Mouse (Mus musculus): ENCODE measurements around the gene Gm27027. TPM values are rescaled to one million over a fixed set of nuclear protein-coding genes. Genes with fewer than 3 reads are reported as not detected.

Gene Gm27027
- polyA plus RNA-seq (2014; fragmentation: Nextera tagmentation; extraction: Ambion mirVana), result not detected in 2 replicates

DNA sequence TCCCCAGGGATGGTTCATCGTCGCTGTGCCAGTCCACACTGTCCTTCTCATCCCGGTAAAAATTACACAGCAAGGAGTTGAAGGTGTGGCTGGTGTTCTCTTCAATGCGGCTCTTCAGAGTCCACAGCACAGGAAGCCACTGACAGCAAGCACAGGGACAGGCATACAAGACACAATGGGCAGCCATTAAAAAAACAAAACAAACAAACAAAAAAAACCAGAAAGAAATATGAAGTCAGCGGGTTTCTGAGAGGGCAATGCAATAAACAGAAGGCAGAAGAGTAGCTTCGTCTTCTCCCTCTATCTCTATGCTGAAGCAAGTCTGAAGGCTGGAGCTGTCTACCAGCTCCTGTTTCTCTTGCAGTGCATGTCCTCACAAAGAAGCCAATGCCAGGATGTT lies at the start of gene Gm27027:
Gm27027 (minus strand) TSS at position 101 of the 400 bp plus-strand sequence.
- ATAC-seq (ENCODE audit: low read depth) (no peak), DNase-seq (ENCODE audit: low spot score) (no peak)
- Histone ChIP-seq H3K27me3 (replicated peaks; ENCODE audit: control insufficient read depth, insufficient read depth, low read length) (no peaks in the 10 kb centered on the region), H3K4me1 (ENCODE audit: control insufficient read depth, insufficient read depth, low read length) (no peaks in the 10 kb centered on the region), H3K9ac (ENCODE audit: low read depth, low read length) (no peak within 1 kb of the TSS), H3K27ac (replicated peaks; ENCODE audit: low read depth, low read length) (no peak within 1 kb of the TSS), H3K4me3 (ENCODE audit: low read depth, low read length) (no peak within 1 kb of the TSS), H3K36me3 (ENCODE audit: control insufficient read depth, insufficient read depth, low read length) (peaks cover 87% of the 10 kb centered on the region), H3K9me3 (ENCODE audit: control insufficient read depth, low read length) (no peaks in the 10 kb centered on the region), H3K4me2 (ENCODE audit: low read depth, low read length) (no peak within 1 kb of the TSS)
- 94% methylated on average over 6 of the region's 6 CpGs for WGBS

DNA sequence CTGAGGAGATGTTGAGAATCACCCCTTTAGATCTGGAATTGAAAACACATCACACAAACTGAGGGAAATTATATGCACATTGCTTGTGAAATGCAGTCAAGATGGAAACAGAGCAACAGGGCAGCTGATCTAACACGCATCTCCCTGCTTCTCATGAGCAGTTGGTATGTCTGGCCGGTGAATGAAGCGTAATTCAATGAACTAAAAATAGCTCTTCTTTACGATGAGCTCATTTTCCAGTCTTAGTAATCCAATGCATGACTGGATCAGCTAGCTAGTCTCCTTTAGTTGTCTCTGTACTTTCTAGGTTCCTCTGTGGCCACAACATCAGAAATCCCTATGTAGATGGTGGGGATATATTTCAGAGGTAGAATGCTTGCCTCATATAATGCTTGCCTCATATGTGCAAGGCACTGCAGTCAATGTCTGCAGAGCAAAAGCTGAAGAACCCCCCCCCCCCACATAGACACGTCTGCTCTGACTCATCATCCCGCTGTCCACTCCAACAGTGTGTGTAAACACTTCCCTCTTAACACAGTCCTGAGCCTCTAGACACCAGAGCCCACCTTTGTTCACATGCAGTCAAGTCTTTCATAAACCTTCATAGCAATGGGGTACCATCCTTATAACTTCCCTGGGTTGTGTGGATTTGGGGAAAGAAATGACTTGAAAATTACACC lies 49.4 kb upstream of the Gm27027 start:
- H3K36me3 ChIP-seq (ENCODE audit: control insufficient read depth, insufficient read depth, low read length), result no peaks in the 10 kb centered on the region
- H3K4me3 ChIP-seq (ENCODE audit: low read depth, low read length), result no peak overlapping the region
- ATAC-seq (ENCODE audit: low read depth), result peak; percentile 38; the same call in 1 of the 2 replicates
- H3K27me3 ChIP-seq (replicated peaks; ENCODE audit: control insufficient read depth, insufficient read depth, low read length), result no peaks in the 10 kb centered on the region
- no peak overlapping the region for H3K27ac ChIP-seq (replicated peaks; ENCODE audit: low read depth, low read length)
- H3K9ac ChIP-seq (ENCODE audit: low read depth, low read length), result no peak overlapping the region
- peak; percentile 35 for DNase-seq (ENCODE audit: low spot score)
- H3K4me1 ChIP-seq (ENCODE audit: control insufficient read depth, insufficient read depth, low read length), result no peaks in the 10 kb centered on the region
- H3K4me2 ChIP-seq (ENCODE audit: low read depth, low read length), result no peak overlapping the region
- 59% methylated on average over 6 of the region's 6 CpGs for WGBS
- no peaks in the 10 kb centered on the region for H3K9me3 ChIP-seq (ENCODE audit: control insufficient read depth, low read length)

DNA sequence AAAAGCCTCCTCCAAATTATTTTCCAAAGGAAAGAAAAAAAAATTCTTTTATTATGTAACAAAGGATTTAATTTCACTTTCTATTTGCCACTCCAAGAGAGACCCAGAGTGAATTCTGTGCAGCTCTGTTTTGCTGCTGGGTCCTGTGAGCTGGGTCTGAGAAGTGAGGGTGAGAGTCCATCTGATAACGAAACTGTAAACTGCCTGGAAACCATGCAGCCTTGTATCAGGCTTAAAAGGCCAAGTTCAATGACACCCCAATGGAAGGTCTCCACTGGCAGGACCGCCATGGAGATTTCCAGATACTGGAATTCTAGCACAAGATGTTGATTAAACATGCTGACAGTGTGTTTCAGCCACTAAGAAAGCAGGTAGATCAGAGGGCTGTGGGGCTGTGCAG lies 48.0 kb upstream of the Gm27027 start:
- Histone ChIP-seq H3K27me3 (replicated peaks; ENCODE audit: control insufficient read depth, insufficient read depth, low read length) (no peaks in the 10 kb centered on the region), H3K27ac (replicated peaks; ENCODE audit: low read depth, low read length) (no peak overlapping the region), H3K36me3 (ENCODE audit: control insufficient read depth, insufficient read depth, low read length) (no peaks in the 10 kb centered on the region), H3K9ac (ENCODE audit: low read depth, low read length) (no peak overlapping the region), H3K4me2 (ENCODE audit: low read depth, low read length) (no peak overlapping the region), H3K9me3 (ENCODE audit: control insufficient read depth, low read length) (no peaks in the 10 kb centered on the region), H3K4me1 (ENCODE audit: control insufficient read depth, insufficient read depth, low read length) (no peaks in the 10 kb centered on the region), H3K4me3 (ENCODE audit: low read depth, low read length) (no peak overlapping the region)
- no peak for ATAC-seq (ENCODE audit: low read depth)
- no peak for DNase-seq (ENCODE audit: low spot score)
- 83% methylated on average over 2 of the region's 2 CpGs for WGBS

DNA sequence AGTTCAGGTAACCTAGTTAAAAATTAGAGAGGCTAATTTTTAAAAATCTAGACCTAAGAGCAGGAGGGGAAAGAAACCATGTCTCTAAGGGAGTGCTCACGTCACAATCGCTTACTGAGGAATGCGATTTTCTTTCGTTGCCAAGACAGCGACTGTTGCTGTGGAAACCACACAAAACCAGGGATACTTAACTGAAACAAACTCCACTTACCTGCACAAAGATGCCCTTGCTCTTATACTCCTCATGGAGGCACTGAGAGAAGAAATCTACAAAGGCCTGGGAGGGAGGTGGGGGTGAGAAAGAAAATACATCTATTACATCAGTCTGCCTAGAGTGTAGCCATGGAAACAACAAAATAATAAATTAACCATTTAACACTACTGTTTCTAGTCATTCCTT lies 47.5 kb upstream of the Gm27027 start:
- Histone ChIP-seq H3K9ac (ENCODE audit: low read depth, low read length) (no peak overlapping the region), H3K36me3 (ENCODE audit: control insufficient read depth, insufficient read depth, low read length) (no peaks in the 10 kb centered on the region), H3K27ac (replicated peaks; ENCODE audit: low read depth, low read length) (no peak overlapping the region), H3K4me1 (ENCODE audit: control insufficient read depth, insufficient read depth, low read length) (no peaks in the 10 kb centered on the region), H3K4me2 (ENCODE audit: low read depth, low read length) (no peak overlapping the region), H3K27me3 (replicated peaks; ENCODE audit: control insufficient read depth, insufficient read depth, low read length) (no peaks in the 10 kb centered on the region), H3K4me3 (ENCODE audit: low read depth, low read length) (no peak overlapping the region), H3K9me3 (ENCODE audit: control insufficient read depth, low read length) (no peaks in the 10 kb centered on the region)
- DNase-seq (ENCODE audit: low spot score), result peak; percentile 35
- no peak for ATAC-seq (ENCODE audit: low read depth)
- whole genome bisulfite sequencing, result 54% methylated on average over 5 of the region's 5 CpGs

DNA sequence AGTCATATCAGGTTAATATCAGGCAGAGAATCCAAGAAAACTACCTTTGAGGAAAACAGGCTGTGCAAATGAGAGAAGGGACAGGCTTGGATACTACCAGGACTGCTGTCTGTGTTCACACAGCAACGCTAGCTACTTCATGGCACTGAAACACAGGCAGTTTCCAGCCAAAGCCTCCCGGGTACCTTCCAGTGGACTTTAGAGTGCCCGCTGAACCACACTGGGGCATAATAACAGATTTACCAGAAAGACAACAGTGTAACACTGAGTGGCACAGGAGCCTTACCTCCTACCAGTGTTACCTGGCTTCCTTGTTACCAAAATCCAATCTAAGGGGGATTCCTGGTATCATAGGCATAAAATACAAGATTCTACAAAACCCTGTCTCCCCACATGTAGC lies 46.3 kb upstream of the Gm27027 start:
- WGBS, result 91% methylated on average over 3 of the region's 3 CpGs
- no peak overlapping the region for H3K27ac ChIP-seq (replicated peaks; ENCODE audit: low read depth, low read length)
- ATAC-seq (ENCODE audit: low read depth) (no peak), DNase-seq (ENCODE audit: low spot score) (no peak)
- no peak overlapping the region for H3K4me3 ChIP-seq (ENCODE audit: low read depth, low read length)
- no peaks in the 10 kb centered on the region for H3K4me1 ChIP-seq (ENCODE audit: control insufficient read depth, insufficient read depth, low read length)
- no peak overlapping the region for H3K9ac ChIP-seq (ENCODE audit: low read depth, low read length)
- no peaks in the 10 kb centered on the region for H3K36me3 ChIP-seq (ENCODE audit: control insufficient read depth, insufficient read depth, low read length)
- no peak overlapping the region for H3K4me2 ChIP-seq (ENCODE audit: low read depth, low read length)
- H3K27me3 ChIP-seq (replicated peaks; ENCODE audit: control insufficient read depth, insufficient read depth, low read length), result no peaks in the 10 kb centered on the region
- H3K9me3 ChIP-seq (ENCODE audit: control insufficient read depth, low read length), result no peaks in the 10 kb centered on the region

DNA sequence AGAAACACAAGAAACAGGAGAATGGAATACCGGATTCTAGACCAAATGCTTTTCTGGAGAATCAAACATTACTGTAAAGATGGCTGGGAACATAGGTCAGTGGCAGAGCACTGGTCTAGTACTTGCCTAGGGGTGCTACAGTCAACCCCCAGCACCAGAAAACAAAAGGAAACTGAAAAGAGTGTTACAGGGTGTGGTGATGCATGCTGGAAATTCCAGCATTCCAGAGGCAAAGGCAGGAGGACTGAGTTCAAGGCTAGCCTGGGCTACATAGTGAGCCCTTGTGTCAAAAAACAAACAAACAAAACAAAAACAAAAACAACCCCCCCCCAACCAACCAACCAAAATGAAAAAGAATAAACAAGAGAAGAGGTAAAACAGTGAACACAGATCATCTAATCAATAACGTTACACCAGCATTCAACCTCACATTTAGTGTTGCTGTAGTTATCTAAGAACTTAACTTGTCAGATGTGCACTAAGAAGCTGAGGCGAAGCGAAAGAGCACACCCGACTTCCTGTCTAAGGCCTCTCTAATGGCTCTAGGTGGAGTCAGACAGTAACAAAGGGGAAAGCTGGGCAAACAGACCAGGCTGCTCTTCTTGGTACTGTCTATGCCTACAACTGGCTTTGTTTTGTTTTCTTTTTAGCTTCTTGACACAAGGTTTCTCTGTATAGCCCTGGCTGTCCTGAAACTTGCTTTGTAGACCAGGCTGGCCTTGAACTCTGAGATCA lies 44.4 kb upstream of the Gm27027 start:
- Histone ChIP-seq H3K27me3 (replicated peaks; ENCODE audit: control insufficient read depth, insufficient read depth, low read length) (no peaks in the 10 kb centered on the region), H3K4me2 (ENCODE audit: low read depth, low read length) (no peak overlapping the region), H3K9ac (ENCODE audit: low read depth, low read length) (no peak overlapping the region), H3K4me3 (ENCODE audit: low read depth, low read length) (no peak overlapping the region), H3K36me3 (ENCODE audit: control insufficient read depth, insufficient read depth, low read length) (no peaks in the 10 kb centered on the region), H3K27ac (replicated peaks; ENCODE audit: low read depth, low read length) (no peak overlapping the region), H3K9me3 (ENCODE audit: control insufficient read depth, low read length) (no peaks in the 10 kb centered on the region), H3K4me1 (ENCODE audit: control insufficient read depth, insufficient read depth, low read length) (no peaks in the 10 kb centered on the region)
- ATAC-seq (ENCODE audit: low read depth) (no peak), DNase-seq (ENCODE audit: low spot score) (no peak)
- WGBS, result 91% methylated on average over 5 of the region's 5 CpGs

DNA sequence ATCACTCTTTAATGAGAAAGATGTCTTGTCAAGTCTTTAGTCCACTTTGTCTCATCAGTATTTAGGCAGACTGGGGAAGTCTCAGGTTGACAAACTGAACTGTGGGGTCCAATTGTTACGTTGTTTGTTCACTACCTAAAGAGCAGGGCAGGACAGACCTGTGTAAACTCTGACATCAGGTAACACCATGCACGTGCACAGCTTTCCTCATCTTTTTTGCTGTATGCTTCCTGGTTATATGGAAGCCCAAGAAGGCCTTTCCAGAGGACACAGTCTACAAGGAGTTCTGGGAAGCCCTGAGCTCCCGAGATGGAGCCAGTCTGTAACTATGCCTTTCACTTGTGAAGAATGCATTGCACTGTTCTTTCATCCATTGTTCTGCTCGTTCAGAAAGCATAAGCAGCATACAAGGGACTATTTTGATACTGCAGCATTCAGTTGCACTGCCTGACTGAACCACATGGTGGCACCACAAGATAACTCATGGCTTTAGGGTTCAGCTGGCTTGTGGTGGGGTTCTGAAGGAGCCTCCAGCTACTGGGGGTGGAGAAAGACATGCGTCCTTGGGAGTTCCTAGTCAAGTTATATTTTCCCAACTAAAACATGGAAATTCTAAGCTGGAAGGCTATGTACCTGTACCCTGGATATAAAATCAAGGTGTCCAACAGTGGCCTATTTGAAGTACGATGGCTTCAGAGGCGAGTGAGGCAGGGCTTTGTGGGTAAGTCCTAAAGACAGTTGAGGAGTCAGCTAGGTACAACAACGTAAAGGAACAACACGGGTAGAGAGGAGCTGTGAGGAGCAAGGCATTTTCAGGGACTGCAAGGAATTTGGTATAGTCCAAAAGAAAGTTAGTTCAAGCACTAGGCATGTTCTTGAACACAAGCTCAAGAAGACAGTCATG lies 39.5 kb upstream of the Gm27027 start:
- 69% methylated on average over 9 of the region's 9 CpGs for WGBS
- peak; percentile 67 for DNase-seq (ENCODE audit: low spot score)
- no peak overlapping the region for H3K27ac ChIP-seq (replicated peaks; ENCODE audit: low read depth, low read length)
- no peaks in the 10 kb centered on the region for H3K9me3 ChIP-seq (ENCODE audit: control insufficient read depth, low read length)
- no peaks in the 10 kb centered on the region for H3K27me3 ChIP-seq (replicated peaks; ENCODE audit: control insufficient read depth, insufficient read depth, low read length)
- no peak overlapping the region for H3K4me2 ChIP-seq (ENCODE audit: low read depth, low read length)
- no peaks in the 10 kb centered on the region for H3K4me1 ChIP-seq (ENCODE audit: control insufficient read depth, insufficient read depth, low read length)
- H3K4me3 ChIP-seq (ENCODE audit: low read depth, low read length), result no peak overlapping the region
- ATAC-seq (ENCODE audit: low read depth), result peak; percentile 85
- H3K9ac ChIP-seq (ENCODE audit: low read depth, low read length), result no peak overlapping the region
- peaks cover 23% of the 10 kb centered on the region for H3K36me3 ChIP-seq (ENCODE audit: control insufficient read depth, insufficient read depth, low read length)

DNA sequence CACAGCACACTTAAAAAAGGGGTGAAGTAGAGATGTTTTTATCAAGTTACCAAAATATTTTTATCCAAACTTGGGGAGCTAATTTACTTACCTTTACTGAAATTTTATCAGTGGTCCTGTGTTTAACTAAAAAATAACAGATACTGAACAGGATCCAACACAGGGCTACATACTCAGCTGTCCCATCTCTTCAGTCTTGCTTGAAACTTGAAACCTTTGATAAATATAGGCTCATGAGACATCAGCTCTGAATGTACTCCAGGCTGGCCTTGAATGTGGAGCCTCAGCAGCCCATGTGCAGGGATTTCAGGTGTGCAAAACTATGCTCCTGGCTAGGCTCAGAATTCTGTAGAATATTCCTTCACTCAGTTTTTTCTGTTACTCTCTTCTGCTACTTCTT lies 34.4 kb upstream of the Gm27027 start:
- H3K4me3 ChIP-seq (ENCODE audit: low read depth, low read length), result no peak overlapping the region
- DNase-seq (ENCODE audit: low spot score) (peak; percentile 22), ATAC-seq (ENCODE audit: low read depth) (no peak)
- no peak overlapping the region for H3K9ac ChIP-seq (ENCODE audit: low read depth, low read length)
- H3K27me3 ChIP-seq (replicated peaks; ENCODE audit: control insufficient read depth, insufficient read depth, low read length), result no peaks in the 10 kb centered on the region
- peaks cover 23% of the 10 kb centered on the region for H3K36me3 ChIP-seq (ENCODE audit: control insufficient read depth, insufficient read depth, low read length)
- no peak overlapping the region for H3K4me2 ChIP-seq (ENCODE audit: low read depth, low read length)
- H3K4me1 ChIP-seq (ENCODE audit: control insufficient read depth, insufficient read depth, low read length), result no peaks in the 10 kb centered on the region
- no peaks in the 10 kb centered on the region for H3K9me3 ChIP-seq (ENCODE audit: control insufficient read depth, low read length)
- H3K27ac ChIP-seq (replicated peaks; ENCODE audit: low read depth, low read length), result no peak overlapping the region

Data from embryonic facial prominence, embryonic 14.5 days (tissue).